Mouse (Mus musculus) forebrain, embryonic 15.5 days (tissue): ENCODE measurements around the gene Chmp5. TPM values are rescaled to one million over a fixed set of nuclear protein-coding genes. Genes with fewer than 3 reads are reported as not detected.

Experiments
- ATAC-seq: fragments of 200-750 bp; cut with Nextera tagmentation; replicated peaks from 2 replicates; pipeline ENCODE4 v1.8.0; 2017; ENCODE audit warnings: mild to moderate bottlenecking, moderate TSS enrichment, moderate library complexity
- H3K27ac ChIP-seq: fragments of 300-500 bp; sonication (generic); replicated peaks from 2 replicates; pipeline ENCODE4 v1.5.1; 2015; ENCODE audit warnings: mild to moderate bottlenecking, inconsistent platforms
- H3K27me3 ChIP-seq: fragments of 300-500 bp; sonication (generic); 2 replicates; pipeline ENCODE4 v1.6.1; 2015; ENCODE audit warnings: inconsistent platforms
- H3K36me3 ChIP-seq: fragments of 300-500 bp; sonication (generic); 2 replicates; pipeline ENCODE4 v1.6.1; 2015; ENCODE audit warnings: mild to moderate bottlenecking, inconsistent platforms
- H3K4me1 ChIP-seq: fragments of 300-500 bp; sonication (generic); 2 replicates; pipeline ENCODE4 v1.6.1; 2015; ENCODE audit warnings: inconsistent platforms
- H3K4me2 ChIP-seq: fragments of 300-500 bp; sonication (generic); replicated peaks from 2 replicates; pipeline ENCODE4 v1.6.1; 2015; ENCODE audit warnings: mild to moderate bottlenecking, inconsistent platforms
- H3K4me3 ChIP-seq: fragments of 300-500 bp; sonication (generic); 2 replicates; pipeline ENCODE4 v1.5.1; 2015; ENCODE audit warnings: mild to moderate bottlenecking, inconsistent platforms
- H3K9ac ChIP-seq: fragments of 300-500 bp; sonication (generic); replicated peaks from 2 replicates; pipeline ENCODE4 v1.6.1; 2015; ENCODE audit warnings: mild to moderate bottlenecking, inconsistent platforms
- H3K9me3 ChIP-seq: fragments of 300-500 bp; sonication (generic); 2 replicates; pipeline ENCODE4 v1.6.1; 2016; ENCODE audit warnings: inconsistent platforms
- WGBS: fragments of 180-500 bp; shearing (Covaris S2); methylation state at CpG from one replicate; pipeline ENCODE4 v1.1.7; 2015; ENCODE audit warnings: mixed read lengths; 5-methylcytosine and 5-hydroxymethylcytosine counted together
- microRNA-seq: library from miRNA; unstranded; fragments of <30 nt; microRNA quantifications from one replicate; pipeline ENCODE4, GENCODE M21; 2016
- polyA plus RNA-seq: library from polyadenylated mRNA; unstranded; fragments of >200 nt; fragmentation: Nextera tagmentation; extraction: Ambion mirVana; gene quantifications from 2 replicates; pipeline ENCODE4 v1.2.1, GENCODE M21; 2015

Gene Chmp5
- polyA plus RNA-seq, 1 experiment from 2014 or later = 178 TPM

DNA sequence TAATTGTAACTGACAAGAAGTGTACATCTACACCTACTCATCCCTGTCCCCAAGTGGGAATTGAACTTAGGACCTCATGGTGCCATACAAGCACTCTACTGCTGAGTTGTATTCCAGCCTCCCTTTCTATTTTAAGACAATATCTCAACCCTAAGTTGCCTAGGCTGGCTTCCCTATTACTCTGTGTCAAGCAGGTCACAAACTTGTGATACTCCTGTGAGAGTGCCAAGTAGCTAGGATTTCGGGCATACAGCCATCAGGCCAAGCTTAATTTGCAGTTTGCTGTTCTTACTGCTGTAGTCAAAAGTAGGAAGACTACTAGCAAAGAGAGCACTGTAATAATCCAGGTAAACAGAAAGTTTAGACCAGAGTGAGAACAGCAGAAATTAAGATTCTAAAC is 35.5 kb downstream of the Chmp5 start:
- Histone ChIP-seq H3K36me3 (peaks cover 68% of the 10 kb centered on the region), H3K27ac (no peak overlapping the region)
- WGBS = 92% methylated on average over 1 of the region's 1 CpGs

DNA sequence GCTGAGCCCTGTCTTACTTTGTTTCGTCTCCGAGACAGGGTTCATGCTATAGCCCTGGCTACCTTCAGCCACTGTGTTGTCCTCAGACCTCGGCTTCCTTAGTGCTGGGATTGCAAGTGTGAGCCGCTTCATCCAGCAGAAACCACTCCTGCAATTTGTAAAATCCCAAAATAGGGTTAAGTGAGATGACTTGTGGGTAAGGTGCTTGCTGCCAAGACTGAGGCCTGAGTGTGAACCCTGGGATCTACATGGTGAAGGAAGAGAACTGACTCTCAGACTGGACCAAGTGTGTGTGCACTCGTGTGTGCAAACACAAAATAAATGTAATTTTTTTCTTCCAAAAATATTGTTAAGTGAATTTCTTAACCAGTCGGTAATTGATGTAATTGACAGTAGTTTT is 41.4 kb downstream of the Chmp5 start:
- no peak overlapping the region for H3K27ac ChIP-seq
- 89% methylated on average over 6 of the region's 6 CpGs for WGBS
- no peak overlapping the region for H3K9ac ChIP-seq
- ATAC-seq = no peak
- H3K4me3 ChIP-seq = no peak overlapping the region
- peaks cover 90% of the 10 kb centered on the region for H3K36me3 ChIP-seq
- no peaks in the 10 kb centered on the region for H3K27me3 ChIP-seq
- H3K9me3 ChIP-seq = no peaks in the 10 kb centered on the region
- H3K4me2 ChIP-seq = no peak overlapping the region
- H3K4me1 ChIP-seq = no peaks in the 10 kb centered on the region

More for the DNA sequence above, 35.5 kb downstream of the Chmp5 start:
- no peaks in the 10 kb centered on the region for H3K27me3 ChIP-seq
- H3K4me1 ChIP-seq = no peaks in the 10 kb centered on the region
- no peak overlapping the region for H3K4me2 ChIP-seq
- no peak overlapping the region for H3K9ac ChIP-seq
- H3K9me3 ChIP-seq = no peaks in the 10 kb centered on the region
- ATAC-seq = no peak
- no peak overlapping the region for H3K4me3 ChIP-seq

DNA sequence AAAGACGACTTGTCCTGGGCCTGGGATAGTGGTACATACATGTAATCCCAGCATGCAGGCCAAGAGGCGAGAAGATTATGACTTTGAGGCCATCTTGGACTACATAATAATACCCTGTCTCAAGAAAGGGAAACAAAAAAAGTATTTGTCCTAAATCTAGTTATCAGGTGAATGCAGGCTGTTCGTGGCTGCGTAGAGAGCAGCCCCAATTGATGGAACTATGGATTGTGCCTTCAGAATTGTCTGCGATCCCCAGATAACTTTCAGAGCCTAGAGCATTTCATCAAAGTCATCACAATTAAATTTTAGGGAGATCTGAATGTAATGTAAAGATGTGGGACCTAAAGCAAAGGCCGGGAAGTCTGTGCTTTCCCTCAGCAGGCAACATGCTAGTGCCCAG is 48.1 kb downstream of the Chmp5 start:
- H3K27me3 ChIP-seq = no peaks in the 10 kb centered on the region
- H3K27ac ChIP-seq = no peak overlapping the region
- H3K4me1 ChIP-seq = no peaks in the 10 kb centered on the region
- H3K9me3 ChIP-seq = no peaks in the 10 kb centered on the region
- WGBS = 94% methylated on average over 6 of the region's 6 CpGs
- H3K9ac ChIP-seq = no peak overlapping the region
- H3K4me3 ChIP-seq = no peak overlapping the region
- no peak for ATAC-seq
- no peak overlapping the region for H3K4me2 ChIP-seq
- peaks cover 95% of the 10 kb centered on the region for H3K36me3 ChIP-seq

DNA sequence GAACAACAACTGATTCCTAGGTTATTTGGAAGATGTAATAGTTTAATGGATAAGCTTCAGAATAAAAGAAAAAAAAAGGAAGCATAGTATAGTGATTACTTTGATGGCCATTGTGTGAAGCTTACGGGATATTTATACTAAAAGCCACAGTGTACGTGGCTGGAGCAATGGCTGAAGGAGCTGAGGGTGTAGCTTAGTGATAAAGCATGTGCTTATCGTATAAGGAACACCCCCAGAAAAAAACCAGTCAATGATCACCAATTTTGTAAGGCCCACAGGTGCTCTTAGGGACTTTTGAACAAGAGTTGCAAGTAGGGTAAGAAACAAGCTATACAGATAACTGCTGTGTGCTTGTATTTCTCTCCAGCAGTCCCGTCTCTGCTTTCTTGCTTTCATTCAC is 49.7 kb downstream of the Chmp5 start:
- Histone ChIP-seq H3K9ac (no peak overlapping the region), H3K27ac (no peak overlapping the region), H3K4me1 (no peaks in the 10 kb centered on the region), H3K4me2 (no peak overlapping the region), H3K9me3 (no peaks in the 10 kb centered on the region), H3K27me3 (no peaks in the 10 kb centered on the region), H3K4me3 (no peak overlapping the region), H3K36me3 (peaks cover 95% of the 10 kb centered on the region)
- 93% methylated on average over 4 of the region's 4 CpGs for WGBS
- ATAC-seq = no peak

DNA sequence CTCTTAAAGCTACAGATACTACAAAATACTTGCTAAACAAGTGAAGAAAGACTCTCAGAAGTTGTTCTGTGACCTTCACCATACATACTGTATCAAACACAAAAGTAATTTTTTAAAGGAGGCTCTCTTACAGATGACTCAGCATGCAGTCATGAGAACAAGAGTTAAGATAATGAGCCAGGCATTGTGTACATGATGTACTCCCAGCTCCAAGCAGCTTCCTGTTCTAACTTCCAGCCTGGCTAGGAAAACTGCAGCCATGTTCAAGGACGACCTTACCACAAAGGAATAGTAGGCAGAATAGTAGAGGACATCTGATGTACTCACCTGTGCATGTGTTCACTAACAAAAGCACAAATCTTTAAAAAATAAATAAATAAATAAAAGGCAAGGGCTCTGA is 52.1 kb downstream of the Chmp5 start:
- H3K9me3 ChIP-seq = no peaks in the 10 kb centered on the region
- peaks cover 96% of the 10 kb centered on the region for H3K36me3 ChIP-seq
- H3K4me3 ChIP-seq = no peak overlapping the region
- ATAC-seq = no peak
- H3K27me3 ChIP-seq = no peaks in the 10 kb centered on the region
- 83% methylated on average over 1 of the region's 1 CpGs for WGBS
- no peak overlapping the region for H3K4me2 ChIP-seq
- no peak overlapping the region for H3K27ac ChIP-seq
- H3K4me1 ChIP-seq = no peaks in the 10 kb centered on the region
- no peak overlapping the region for H3K9ac ChIP-seq

DNA sequence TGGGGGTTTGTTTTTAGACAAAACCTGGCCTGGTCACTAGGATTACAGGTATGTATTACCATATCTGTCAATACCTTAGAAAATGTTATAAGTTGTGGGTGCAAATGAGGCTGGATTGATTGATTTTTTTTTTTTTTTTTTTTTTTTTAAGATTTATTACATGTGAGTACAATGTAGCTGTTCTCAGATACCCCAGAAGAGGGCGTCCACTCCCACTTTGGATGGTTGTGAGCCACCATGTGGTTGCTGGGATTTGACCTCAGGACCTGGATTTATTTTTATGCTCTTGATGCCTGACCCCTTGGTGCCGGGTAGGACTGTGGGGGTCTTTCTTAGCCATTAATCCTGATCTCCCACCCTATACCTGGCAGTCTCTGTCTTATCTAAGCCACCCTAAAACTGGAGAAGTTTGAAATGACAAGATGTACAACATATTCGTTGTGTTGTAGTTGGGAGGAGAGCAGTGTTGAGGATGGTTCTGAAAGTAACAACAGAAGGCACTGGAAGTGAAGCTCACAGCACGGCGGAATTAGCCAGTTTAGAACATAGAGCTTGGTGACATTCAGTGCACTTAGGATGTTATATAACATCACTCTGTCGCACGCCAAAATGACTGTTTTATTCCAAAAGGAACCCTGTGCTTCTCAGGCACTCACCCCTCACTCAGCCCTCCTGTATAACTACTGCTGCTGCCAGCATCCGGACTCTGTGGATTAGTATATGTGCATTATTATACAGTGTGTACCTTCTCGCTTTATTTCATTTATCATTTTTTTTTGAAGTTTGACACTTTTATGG is 52.8 kb downstream of the Chmp5 start:
- Histone ChIP-seq H3K27me3 (no peaks in the 10 kb centered on the region), H3K4me3 (no peak overlapping the region), H3K9ac (no peak overlapping the region), H3K36me3 (peaks cover 91% of the 10 kb centered on the region), H3K4me1 (no peaks in the 10 kb centered on the region), H3K9me3 (no peaks in the 10 kb centered on the region), H3K27ac (no peak overlapping the region), H3K4me2 (no peak overlapping the region)
- no peak for ATAC-seq
- WGBS = 90% methylated on average over 9 of the region's 9 CpGs

DNA sequence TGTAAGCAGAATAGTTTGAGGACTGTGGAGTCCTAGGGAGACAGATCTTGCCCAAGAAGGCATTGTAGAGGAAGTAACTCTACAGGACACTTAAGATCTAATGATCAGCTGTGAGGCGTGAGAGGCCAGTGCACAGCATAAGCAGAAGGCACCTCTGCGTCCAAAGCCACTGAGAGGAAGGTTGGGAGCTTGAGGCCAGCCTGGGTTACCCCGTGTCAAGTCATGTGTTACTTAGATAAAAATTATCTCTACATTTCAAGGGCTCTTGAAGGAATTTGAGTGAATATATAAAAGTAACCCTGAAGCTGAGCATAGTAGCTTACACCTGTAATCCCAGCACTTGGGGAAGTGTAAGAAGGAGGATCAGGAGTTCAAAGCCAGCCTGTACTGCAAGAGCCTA is 65.1 kb downstream of the Chmp5 start:
- Histone ChIP-seq H3K27me3 (no peaks in the 10 kb centered on the region), H3K4me3 (no peak overlapping the region), H3K9ac (no peak overlapping the region), H3K4me1 (no peaks in the 10 kb centered on the region), H3K9me3 (no peaks in the 10 kb centered on the region), H3K27ac (no peak overlapping the region), H3K36me3 (peaks cover 69% of the 10 kb centered on the region), H3K4me2 (no peak overlapping the region)
- 97% methylated on average over 3 of the region's 3 CpGs for WGBS
- no peak for ATAC-seq

Small RNA genes lying within 50 kb of the gene (microRNA-seq; reads per million reads assigned to microRNA genes)
- 2.4 reads per million, percentile 3 among the genes with 10 or more reads in this experiment for gene Mir3094

Other genes with a start within 250 kb of the Chmp5 start
- 55.5 and 56.7 TPM in 2 replicates for gene Aptx, start 245.2 kb upstream of the Chmp5 start, polyA plus RNA-seq
- gene Dnaja1, start 226.3 kb upstream of the Chmp5 start, polyA plus RNA-seq = 695 and 704 TPM in 2 replicates
- gene Smu1, start 190.5 kb upstream of the Chmp5 start, polyA plus RNA-seq = 153 and 154 TPM in 2 replicates
- 7.0 and 7.3 TPM in 2 replicates for gene B4galt1, start 94.4 kb upstream of the Chmp5 start, polyA plus RNA-seq
- not detected in 2 replicates for gene Spink4, start 28.4 kb upstream of the Chmp5 start, polyA plus RNA-seq
- gene Bag1, start 113 bp upstream of the Chmp5 start, polyA plus RNA-seq = 199 and 202 TPM in 2 replicates
- gene Nfx1, start 22.5 kb downstream of the Chmp5 start, polyA plus RNA-seq = 116 and 119 TPM in 2 replicates
- gene Aqp7, start 99.7 kb downstream of the Chmp5 start, polyA plus RNA-seq = not detected in 2 replicates
- gene Aqp3, start 149.8 kb downstream of the Chmp5 start, polyA plus RNA-seq = 0.51 TPM in 1 of 2 replicates, not detected in the other
- gene Nol6, start 176.0 kb downstream of the Chmp5 start, polyA plus RNA-seq = 35.3 and 36.2 TPM in 2 replicates
- 62.0 and 67.1 TPM in 2 replicates for gene Ube2r2, start 187.3 kb downstream of the Chmp5 start, polyA plus RNA-seq